Mouse (Mus musculus) cerebellum, adult 9-10 months (tissue): Measurements from ENCODE around the gene Spint4.
"Not testable (repeated sequence)": the region's sequence is repeated elsewhere in the genome, so short reads cannot be mapped to it uniquely, and the experiment has no call there.

Experiments
- DNase-seq: peaks from one replicate; pipeline ENCODE4 v3.0.0; 2022

Spint4 gene

DNA sequence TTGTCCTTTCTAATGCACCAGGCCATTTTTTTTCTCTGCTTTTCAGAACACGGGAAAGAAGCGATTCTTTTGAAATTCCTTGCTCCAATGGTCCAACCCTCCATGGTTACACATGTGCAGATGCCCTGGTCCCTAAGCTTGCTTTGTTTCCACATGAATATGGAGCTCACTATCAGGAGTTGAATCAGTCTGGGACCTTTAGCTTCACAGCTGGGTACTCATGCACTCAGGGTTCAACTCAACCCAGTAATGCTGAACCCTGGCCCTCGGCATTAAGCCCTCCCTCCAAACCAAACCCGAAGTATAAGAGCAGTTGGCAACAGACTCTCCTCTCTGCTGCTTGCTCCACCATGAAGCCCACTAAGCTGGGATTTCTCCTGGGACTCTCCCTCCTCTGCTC lies at the start of gene Spint4:
Gene Spint4 (plus strand): TSS at position 301 of the 400 bp plus-strand sequence.
- no peak for DNase-seq

DNA sequence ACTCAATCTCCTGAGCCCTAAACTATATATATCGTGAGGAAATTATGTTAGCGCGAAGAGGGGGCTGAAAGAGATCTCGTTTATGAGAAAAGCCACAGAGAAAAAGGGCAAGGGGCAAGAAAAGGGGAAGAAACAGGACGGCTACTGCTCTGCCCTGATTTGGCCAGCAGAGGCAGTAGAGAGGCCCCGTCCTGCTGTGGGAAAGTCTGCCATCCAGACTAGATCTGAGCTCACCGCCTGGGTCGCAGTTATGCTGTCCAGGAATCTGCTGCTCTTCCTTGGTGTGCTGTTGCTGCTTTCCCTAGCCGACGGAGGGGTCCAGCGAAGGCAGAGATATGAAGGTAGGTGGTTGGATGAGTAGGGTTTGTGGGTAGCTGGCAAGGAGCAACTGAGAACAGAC lies 42.4 kb upstream of the Spint4 start, which contains the start of gene Wfdc10:
Gene Wfdc10 (plus strand): TSS at position 189 of the 400 bp plus-strand sequence.
- peak; percentile 3 for DNase-seq

DNA sequence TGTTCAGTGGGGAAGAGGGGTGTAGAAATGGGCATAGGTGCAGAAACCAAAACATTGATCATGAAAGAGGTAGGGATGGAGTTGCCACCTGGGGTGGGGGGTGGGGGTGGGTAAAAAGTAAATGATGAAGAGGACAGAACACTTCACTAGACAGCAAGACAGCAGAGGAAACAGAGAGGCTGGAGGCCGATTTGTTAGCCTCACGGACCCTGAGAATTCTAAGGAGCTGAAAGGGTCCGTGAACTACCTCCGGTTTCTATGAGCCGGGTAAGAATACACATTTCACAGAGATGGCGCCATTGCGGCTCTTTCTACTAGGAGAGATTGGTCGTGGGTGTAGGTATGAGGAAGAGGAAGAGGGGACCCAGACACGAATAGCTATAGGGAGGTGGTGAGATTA lies 41.8 kb upstream of the Spint4 start, which contains the start of gene Wfdc9:
Gene Wfdc9 (minus strand): TSS at position 101 of the 400 bp plus-strand sequence.
- no peak for DNase-seq

DNA sequence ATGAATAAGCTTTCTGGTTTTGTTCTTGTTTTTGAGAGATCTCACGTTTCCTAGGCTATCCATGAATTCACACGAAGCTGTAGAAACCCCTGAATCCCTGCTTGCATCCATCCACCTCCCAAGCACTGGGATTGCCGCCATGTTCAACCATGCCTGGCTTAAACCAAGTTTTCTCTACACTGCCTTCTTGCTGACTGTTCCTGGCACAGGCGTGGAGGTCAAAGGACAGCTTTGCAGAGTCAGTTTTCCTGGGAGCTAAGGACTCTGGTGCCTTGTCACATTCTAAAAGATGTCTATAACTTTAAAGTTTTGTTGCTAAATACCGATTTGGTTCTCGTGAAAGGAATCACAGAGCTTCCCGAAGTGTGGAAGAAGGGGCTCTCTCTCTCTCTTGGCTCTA lies 33.5 kb upstream of the Spint4 start:
- no peak for DNase-seq

DNA sequence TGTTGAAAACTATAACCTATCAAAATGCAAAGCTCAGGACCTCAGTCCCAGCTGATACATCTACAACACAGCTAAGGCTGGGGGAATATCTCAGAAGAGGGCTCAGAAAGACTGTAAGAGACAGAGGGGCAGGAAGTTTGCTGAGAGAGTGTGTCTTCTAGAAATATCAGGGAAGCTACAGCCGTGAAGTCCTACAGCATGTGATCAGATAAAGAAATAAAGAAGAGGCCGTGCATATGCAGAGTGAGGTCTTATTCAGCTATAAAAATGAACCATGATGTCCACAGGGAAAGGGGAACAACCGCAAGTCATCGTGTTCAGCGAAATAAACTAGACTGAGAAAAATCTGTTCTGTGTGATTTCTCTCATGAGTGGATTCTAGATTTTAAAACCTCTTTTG lies 28.0 kb upstream of the Spint4 start:
- no peak for DNase-seq

DNA sequence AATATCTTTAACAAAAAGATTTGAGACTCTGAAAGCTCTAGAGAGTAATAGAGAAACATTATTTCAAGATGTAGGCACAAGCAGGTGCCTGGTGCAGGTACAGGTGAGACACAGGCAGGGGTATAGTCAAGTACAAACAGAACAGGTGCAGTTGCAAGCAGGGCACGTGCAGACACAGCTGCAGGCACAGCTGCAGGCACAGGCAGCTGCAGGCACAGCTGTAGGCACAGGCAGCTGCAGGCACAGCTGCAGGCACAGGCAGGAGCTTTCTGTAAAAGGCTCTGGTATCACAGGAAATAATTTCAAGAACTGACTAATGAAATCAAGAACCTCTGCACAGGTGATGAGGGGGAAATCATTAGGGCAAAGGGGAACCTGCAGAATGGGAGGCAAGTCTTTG lies 27.4 kb upstream of the Spint4 start:
- DNase-seq: no peak

DNA sequence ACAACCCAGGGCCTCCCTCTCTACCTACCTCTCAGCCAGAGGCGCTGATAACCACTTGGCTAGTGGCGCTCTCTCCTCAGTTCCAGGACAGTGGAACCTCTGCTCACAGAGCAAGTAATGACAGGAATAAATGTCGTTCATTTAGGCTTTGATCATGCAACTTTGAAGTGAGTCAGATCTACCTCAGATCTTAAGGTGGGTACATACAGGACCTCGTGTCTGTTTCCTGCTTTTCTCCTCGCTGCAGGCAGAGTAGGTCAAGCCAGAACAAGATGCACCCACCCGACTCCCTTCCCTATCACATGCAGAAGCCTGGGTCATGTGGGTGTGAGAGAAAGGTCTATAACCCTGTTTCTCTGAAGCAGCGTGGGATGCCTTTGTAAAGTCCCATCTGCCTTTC lies 24.3 kb upstream of the Spint4 start, which contains the start of gene Wfdc11:
Gene Wfdc11 (minus strand): TSS at position 101 of the 400 bp plus-strand sequence.
- no peak for DNase-seq

DNA sequence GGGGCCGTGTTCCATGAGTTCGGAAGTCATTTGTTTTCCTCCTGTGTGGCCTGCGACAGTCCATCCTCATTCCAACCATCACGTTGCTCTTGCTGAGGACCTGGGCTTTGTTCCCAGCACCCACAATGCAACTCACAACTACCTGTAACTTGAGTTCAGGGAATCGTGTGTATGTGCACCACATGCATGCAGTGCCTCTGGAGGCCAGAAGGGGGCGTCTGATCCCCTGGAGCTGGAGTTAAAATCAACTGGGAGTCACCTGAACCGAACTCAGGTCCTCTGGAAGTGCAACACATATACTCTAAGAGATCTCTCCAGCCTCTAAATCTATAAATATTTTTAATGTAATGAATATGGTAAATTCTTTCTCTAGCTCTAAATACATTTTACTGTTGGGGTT lies 22.2 kb upstream of the Spint4 start:
- DNase-seq: no peak

DNA sequence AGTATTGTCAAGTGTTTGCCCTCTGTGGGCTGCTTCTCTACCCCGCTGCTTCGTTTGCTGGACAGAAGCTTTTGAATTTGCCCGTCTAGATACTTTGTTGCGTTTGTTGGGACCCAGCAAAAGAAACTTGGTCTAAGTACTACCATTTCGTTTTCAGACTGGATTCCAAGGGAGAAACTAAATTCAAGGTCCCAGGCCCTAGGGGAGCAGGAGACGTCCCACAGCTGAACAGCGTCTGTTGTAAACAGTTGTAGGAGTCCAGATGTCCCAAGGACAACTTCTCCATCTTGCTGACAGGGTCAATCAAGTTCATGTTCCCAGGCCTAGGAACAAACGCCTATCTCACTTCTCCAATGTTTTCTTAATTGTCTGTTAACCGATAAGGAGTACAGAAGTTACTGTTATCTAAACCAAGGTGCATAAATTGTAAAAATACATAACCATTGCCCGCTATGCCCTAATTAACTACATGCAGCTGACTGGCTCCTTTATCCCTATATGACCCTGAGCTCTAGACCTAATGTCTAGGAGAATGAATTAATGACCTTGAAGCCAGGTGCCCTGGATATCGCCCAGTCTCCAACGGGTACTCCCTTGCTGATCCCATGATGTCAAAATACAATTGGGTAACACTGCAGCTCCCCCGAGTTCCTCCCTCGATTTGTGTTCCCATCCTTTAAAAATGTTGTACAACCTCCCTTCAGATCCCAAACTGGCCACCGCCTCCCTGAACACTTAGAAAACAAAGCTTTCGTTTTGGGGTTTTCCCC lies 21.2 kb upstream of the Spint4 start:
- no peak for DNase-seq

DNA sequence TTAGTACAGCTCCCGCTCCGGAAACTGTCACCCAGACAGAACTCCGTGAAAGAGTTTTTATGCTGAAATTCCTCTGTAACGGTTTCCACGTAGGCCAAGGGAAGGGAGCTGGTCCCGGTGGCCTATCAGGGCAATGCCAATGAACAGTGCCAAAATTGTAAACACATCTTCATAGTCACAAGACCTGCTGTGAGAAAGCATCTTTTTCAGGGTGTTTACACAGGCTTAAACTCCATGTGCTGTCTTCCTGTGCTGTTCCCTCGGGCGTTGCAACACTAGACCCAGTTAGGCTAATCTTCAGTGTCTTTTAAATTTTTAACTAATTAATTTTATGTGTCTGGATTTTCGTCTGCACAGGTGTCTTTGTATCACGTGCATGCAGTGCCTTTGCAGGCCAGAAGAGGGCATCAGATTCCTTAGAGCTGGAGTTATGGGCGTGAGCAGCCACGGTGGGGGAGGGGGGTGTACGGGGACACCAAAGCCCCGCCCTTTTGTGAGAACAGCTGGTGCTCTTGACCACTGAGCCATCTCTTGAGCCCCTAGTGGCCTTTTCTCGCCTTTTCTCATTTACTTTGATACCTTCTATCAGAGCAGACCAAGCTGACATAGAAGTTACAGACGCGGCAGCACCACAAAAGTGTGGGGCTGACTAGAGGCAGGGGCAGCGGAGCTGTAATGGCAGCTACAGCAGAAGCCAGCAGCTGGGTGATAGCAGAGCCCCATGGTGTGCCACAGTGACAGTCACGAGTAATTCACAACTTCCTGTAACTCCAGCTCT lies 19.3 kb upstream of the Spint4 start:
- DNase-seq: peak; percentile 49

DNA sequence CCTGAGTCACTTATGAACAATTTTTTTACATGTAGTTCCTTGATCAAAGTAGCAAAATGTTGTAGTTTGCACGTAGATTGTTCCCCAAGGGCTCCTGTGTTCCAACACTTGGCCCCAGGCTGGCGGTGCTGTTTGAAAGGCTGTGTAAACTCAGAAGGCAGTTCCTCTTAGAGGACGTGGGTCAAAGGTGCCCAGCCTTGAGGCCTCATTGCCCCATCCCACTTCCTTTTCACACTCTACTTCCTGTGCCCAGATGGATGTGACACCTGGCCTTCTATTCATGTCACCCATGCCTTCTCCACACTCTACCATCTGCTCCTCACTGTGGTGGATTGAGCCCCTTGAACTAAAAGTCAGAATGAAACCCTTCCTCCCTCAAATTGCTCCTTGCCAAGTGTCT lies 18.4 kb upstream of the Spint4 start:
- DNase-seq: no peak

DNA sequence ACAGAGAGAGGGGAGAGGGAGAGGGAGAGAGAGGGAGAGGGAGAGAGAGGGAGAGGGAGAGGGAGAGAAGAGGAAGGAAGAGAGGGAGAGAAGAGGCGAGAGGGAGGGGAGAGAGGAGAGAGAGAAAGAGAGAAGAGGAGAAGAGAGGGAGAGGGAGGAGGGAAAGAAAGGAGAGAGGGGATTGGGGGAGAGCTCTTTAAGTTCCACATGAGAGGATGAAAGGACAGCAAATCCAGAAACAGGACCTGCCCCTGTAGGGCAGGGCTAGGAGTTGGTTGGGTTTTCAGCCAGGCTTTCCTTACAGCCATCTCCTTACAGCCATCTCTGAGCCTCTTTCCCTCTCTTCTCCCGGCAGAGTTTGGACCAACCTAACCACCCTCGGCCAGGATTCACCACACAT lies 13.5 kb upstream of the Spint4 start, which contains the start of gene Wfdc13:
Gene Wfdc13 (plus strand): TSS at position 301 of the 400 bp plus-strand sequence.
- no peak for DNase-seq

DNA sequence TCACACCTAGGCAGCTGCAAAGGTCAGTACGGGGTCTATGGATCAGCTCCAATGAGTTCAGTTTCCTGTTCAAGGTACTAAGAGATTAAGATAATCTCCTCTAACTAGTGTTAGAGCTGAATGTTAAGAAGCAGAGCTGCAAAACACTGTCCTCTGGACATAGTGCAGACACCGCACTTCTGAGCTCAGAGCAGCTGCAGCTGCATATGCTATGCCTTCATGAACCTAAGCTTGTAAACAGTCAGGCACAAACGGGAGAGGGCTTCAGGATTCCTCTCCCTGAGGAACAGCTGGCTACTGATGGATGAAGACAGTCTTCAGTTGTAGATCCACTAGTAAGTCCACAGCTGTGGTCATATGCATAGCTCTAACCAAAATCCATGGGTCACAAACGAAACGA lies 2.7 kb downstream of the Spint4 start:
- no peak for DNase-seq

DNA sequence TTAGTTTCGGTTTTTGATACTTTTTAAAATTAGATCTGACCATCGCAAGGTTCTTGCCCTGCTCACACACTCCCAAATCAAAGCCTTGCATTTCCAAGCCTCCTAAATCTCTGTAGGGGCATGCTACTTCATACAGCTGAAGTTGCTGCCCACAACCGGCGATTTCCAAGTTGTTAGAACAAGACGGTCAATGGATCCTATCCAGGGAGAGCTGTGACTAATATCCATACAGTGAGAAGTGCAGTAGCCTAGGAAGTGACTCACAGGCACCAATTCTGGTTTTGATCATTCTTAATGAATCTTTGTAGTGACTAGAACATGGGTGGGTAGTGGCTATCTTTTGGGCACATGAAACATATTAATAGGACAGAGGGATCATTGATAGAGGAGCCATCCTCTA lies 3.5 kb downstream of the Spint4 start:
- DNase-seq: no peak

DNA sequence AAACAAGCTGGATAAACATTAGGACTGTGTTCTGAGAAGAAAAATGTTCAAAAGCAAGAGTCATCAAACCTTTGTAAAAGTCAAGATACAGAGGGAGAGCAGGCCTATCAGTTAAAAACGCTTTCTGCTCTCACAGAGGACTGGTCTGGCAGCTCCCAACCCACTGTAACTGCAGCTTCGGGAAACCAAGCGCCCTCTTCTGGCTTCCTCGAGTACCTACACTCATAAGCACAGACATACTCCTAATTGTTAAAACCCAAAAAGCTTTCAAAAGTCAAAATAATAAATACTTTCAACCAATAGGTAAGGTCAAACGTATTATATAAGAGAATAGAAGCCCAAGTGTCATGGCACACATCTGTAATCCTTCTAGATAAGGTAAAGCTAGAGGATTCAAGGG lies 5.9 kb downstream of the Spint4 start:
- no peak for DNase-seq

DNA sequence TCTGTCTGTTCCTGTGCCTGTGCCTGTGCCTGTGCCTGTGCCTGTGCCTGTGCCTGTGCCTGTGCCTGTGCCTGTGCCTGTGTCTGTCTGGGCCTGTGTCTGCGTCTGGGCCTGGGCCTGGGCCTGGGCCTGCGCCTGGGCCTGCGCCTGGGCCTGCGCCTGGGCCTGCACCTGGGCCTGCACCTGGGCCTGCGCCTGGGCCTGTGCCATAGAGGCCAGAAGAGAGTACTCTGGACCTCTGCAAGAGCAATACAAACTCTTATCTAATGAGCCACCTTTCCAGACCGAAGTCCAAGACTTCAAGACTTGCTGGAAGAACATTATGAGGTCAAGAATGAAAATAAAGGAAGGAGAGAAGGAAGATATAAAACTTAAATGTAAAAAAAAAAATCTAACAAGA lies 7.0 kb downstream of the Spint4 start:
- DNase-seq: no peak

DNA sequence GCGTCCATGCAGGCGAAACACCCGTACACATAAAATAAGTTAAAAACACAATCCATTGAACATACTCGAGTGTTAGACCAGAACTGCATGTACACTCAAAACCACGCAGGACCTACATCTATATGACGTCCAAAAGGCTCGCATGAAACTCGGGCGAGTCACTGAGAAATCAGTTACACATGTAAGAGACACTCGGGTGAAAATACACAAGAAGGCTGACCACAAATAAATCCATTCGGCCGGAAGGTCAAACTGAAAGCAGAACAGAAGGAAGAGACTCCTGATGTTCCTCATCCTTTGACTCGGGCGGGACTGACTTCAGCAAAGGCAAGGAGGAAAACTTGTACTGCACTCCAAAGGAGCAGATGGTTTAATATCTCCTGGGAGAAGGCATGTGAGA lies 7.7 kb downstream of the Spint4 start:
- DNase-seq: no peak

DNA sequence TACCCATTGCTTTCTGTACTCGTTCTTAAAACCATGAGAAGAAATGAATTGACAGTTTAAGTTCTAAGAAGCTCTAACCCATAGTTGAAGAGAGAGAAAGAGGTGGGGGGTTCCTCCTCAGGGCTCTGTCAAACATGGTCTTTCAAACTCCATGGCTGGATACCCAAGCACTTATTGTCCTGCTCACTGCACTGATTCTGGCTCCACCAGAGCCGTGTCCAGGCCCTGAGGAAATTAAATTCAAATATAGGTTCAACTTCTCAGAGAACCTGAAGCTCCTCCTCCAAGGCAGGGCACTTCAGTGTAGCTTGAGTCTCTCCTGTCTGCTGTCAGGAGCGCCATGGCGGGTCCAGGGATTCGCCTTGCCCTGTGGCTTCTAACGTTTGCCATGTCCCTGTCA lies 16.7 kb downstream of the Spint4 start, which contains the start of gene Spint5:
Gene Spint5 (plus strand): TSS at position 301 of the 400 bp plus-strand sequence.
- no peak for DNase-seq

DNA sequence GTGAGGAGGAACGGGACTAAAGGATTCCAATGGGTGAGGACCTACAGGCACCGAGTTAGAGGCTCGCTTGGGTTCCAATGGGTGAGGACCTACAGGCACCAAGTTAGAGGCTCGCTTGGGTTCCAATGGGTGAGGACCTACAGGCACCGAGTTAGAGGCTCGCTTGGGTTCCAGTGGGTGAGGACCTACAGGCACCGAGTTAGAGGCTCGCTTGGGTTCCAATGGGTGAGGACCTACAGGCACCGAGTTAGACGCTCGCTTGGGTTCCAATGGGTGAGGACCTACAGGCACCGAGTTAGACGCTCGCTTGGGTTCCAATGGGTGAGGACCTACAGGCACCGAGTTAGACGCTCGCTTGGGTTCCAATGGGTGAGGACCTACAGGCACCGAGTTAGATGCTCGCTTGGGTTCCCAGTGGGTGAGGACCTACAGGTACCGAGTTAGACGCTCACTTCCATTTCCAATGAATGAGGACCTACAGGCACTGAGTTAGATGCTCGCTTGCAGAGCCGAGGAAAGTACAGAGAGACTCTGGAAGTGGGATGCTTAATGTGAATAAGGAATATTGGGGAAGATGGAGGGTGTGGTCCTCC lies 18.0 kb downstream of the Spint4 start:
- not testable (repeated sequence) for DNase-seq

DNA sequence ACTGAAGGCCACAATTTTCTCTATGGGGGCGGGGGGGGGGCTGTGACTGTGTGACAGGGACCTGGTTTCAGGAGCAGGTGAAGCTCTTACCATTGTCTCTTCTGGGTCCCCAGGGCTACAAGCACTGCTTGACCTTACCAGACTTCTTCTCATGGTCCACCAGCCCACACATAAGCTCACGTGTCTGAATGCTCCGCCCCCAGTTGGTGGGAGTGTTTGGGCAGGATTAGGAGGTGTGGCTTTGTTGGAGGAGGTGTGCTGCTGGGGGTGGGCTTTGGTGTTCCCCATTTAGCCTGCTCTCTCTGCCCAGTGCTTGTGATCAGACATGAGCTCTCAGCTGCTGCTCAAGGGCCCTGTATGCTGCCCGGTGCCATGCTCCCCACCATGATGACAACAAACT lies 25.0 kb downstream of the Spint4 start:
- DNase-seq: no peak

DNA sequence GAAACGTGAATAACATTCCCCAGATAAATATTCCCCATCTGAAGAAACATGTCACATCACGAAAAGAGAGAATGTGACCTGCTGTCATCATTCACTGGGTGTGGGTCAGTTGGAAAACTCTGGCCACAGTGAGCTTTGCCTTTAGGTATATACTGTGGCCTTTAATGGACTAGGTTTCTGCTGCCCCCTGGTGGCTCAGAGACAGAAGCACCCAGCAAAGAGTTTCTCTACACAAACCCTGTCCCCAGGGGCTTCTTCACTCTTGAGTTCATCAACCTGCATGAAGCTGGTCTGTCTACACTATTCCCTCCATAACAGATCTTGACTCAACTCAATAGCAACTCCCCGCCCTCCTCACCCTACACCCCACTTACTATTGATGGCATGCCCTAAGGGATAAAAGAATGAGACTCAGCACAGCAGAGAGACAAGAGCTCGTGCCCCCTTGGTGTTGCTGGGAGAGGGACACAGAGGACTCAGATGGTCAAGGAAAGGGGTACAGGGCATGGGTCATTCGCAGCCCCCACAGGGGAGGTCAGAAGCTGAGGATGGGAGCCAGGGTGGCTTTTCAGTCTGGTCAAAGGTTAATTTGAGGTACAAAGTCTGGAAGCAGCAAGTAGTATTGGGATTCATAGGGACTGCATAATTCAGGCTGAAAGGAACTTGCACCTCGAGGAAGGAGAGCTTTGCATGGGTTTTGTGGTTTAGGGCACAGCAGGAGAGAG lies 27.8 kb downstream of the Spint4 start:
- DNase-seq: peak; percentile 52

DNA sequence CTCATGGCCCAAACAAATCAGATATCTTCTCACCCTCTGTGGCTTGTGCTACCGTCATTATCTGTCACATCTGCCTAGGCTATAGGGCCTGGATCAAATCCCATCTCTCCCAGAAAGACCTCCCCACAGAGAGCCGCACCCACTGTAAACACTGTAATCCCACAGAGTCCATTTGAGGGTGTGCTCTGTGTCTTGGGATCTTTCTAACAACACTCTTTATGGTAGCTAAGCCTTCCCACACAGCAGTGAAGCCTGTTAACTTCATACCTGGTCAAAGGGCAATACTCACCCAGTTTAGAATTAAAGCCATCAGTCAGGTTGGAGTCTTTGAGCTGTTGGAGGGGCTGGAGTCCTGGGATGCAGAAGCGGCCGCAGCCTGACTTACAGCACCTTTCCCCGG lies 33.4 kb downstream of the Spint4 start:
- no peak for DNase-seq

DNA sequence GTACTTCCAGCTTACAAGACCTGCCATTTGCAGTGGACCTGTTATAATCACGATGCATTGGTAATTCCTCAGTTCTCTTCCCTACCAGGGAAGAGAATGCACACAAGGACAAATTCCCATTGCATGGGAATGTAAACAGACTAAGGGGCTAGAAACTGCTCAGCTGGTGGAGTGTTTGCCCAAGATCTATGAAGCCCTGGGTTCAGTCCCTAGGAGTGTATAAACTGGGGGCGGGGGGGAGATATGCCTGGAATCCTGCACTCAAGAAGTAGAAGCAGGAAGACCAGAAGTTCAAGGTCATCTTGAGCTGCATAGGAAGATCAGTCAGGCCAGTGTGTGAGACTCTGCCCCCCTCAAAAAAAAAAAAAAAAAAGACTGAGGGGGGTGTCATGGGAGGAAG lies 35.0 kb downstream of the Spint4 start:
- DNase-seq: no peak
